Mouse (Mus musculus): Measurements from ENCODE around the gene Ceacam3. TPM values are rescaled to one million over a fixed set of nuclear protein-coding genes. Genes with fewer than 3 reads are reported as not detected.
"Not testable (repeated sequence)": the region's sequence is repeated elsewhere in the genome, so short reads cannot be mapped to it uniquely, and the experiment has no call there.

Gene Ceacam3
- total RNA-seq (2021) = not detected

DNA sequence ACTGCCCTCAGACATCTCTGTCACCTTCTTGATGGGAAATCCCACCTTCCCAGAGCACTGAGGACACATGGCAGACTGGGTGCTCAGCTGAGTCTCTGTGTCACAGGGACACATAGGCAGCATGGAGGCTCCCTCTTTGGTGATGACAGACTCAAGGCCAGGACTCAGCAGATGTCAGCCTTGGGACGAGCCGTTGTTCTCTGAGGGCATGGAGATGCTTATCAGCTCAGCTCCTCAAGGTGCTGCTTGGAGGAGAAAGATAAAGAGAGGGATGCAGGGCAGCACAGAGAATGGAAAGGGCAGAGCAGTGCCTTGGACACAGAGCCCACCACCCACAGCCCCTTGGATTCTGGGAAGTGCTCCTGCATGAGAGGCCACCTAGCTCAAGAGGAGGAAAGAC is at the start of gene Ceacam3:
Ceacam3 (plus strand) TSS at position 352 of the 400 bp plus-strand sequence.
- no peak for DNase-seq (ENCODE audit: low spot score)

DNA sequence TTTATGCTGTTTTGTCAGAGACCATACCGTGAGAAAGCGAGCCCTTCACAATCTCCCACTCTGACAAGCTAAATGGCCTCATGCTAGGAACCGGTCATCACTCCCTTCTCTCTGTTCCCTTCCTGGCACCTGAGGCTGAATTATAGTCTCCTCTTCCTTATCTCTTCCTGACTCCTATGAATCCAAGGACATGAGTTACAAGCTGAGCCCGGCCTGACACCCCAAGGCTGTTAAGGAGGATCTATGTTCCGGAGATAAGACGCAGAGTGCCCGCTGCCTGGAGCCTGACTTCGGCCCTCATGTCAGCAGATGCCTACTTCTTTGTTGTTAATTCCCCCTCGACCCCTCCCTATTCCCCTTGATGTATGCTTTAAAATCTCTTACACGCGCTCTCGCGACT is 48.5 kb upstream of the Ceacam3 start:
- DNase-seq (ENCODE audit: low spot score); intact Hi-C loops (cut with DNase I): not testable (repeated sequence)

More for the DNA sequence above, at the start of gene Ceacam3:
- intact Hi-C loops (cut with DNase I) = loop anchor here (10.0 kb wide), 1 partner anchor 1535 kb away; the partner anchor contains the start of gene Psg20

DNA sequence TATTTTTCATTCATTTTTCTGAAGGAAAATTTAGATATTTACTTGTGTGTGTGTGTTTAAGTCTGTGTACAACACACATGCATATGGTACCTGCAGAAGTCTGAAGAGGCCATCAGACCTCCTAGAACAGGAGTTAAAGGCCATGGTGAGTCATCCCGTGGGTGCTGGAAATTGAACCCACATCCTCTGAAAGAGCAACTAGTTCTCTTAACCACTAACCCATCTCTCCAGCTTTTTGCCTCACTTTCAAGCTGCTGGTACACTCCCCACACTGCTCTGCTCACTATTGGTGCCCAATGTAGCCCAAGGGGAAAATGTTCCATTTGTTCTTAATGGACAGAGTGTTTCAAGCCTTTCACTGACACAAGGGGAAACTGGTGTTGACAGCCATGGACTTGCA is 14.8 kb upstream of the Ceacam3 start:
- DNase-seq (ENCODE audit: low spot score) = no peak
- intact Hi-C loops (cut with DNase I) = no loop called here

DNA sequence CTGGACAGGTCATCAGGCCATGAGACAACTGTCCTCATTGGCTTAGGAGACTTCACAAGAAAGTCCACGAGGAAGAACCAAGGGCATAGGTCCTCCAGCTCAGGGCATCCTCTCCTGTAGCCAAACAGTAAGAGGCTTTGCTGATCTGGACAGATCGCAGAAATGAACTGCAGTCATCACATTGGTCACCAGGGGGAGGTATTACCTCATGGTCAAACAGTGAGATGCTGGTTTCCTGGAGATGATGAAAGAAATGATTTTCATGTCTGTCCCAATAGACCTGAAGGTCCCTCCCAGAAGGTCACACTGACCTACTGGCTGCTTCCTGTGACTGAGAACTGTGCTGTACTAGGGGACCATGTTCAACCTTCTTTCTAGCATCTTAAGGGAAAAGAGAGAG is 5.6 kb downstream of the Ceacam3 start:
- no peak for DNase-seq (ENCODE audit: low spot score)
- intact Hi-C loops (cut with DNase I) = loop anchor here (10.0 kb wide), 1 partner anchor 1529 kb away; the partner anchor contains the start of gene Psg20

DNA sequence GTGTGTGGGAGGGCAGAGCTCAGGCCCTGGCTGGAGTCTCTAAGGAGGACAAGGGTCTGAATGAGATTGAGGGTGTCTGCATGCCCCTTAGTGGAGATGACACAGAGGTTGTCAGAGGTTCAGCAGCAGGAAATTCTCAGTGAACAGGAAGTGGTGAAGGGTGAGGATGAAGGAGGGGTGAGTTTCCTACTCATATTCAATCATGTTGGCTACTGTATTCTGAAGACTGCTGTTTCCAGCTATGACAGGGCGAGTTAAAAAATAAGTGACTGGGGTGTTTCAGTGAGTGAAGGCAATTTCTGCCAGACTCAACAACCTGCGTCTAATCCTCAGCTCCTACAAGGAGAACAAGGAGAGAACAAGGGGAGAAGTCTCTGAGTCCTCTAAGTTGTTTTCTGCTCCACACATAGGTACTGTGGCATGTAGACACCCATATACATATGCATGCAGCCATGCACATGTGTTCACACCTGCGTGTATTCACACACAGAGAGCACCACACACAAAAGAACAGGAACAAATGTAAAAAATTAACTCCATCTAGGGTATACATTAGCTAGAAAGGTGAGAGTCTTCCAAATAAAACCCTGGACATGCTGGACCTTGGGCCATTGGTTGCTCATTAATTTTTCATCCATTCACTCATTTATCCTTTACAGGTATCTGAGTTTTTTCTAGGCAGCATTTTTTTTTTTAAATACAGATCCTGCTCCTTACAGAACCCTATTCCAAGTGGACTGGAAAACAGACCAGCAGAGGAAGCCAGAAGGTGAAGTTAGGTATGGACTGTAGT is 7.0 kb downstream of the Ceacam3 start:
- no peak for DNase-seq (ENCODE audit: low spot score)
- intact Hi-C loops (cut with DNase I) = loop anchor here (10.0 kb wide), 1 partner anchor 1528 kb away; the partner anchor contains the start of gene Psg20

DNA sequence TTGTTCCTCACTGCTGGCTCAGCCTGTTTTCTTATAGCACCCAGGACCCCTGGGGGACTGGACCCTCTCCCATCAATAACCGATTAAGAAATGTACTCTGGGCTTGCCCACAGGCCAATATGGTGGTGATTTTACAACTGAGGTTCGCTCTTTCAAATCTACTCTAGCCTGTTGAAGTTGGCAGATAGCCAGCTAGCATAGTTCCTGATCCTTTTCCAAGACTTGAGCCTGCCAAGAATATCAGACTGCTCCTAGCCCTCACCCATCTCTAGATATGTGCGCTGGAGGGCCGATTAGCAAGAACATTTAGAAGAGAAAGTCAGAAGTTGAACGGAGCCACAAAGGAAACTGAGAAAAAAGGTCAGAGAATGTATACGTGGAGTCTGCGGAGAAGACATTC is 8.9 kb downstream of the Ceacam3 start:
- no peak for DNase-seq (ENCODE audit: low spot score)

DNA sequence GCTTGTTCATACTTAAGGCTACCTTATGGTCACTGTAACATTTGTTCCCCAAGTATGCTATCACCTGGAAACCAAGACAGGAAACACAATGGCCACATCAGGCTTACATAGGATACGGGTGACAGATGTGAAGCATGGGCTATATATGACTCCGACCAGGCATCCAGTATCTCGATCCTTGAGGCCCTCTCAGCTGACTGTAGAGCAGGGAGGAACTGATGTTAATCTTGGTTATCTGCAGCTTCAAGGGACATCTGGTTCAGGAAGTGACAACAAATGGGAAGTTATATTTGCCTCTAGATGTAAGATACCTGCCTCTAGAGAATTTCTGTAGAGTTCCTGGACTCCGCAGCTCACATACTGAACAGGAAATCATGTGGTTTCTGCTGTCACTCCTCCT is 21.7 kb downstream of the Ceacam3 start:
- intact Hi-C loops (cut with DNase I) = no loop called here
- no peak for DNase-seq (ENCODE audit: low spot score)

More for the DNA sequence above, 8.9 kb downstream of the Ceacam3 start:
- intact Hi-C loops (cut with DNase I) = loop anchor here (10.0 kb wide), 1 partner anchor 1526 kb away; the partner anchor contains the start of gene Psg20

DNA sequence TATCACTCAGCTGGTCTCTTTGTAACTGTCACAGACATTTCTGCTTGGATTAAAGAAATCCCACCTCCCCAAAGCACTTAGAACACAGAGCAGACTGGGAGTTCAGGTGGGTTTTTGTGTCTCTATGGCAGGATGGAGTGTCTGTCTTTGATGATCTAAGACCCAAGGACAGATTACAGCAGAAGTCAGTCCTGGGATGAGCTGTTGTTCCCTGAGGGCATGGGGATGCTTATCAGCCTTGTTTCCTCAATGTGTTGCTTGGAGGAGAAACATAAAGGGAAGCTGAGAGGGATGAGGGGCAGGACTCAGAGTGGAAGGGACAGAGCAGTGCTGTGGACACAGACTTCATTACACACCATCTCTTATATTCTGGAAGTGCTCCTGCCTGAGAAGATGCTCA is 53.1 kb downstream of the Ceacam3 start, which contains the start of gene Psg29:
Psg29 (plus strand) TSS at position 301 of the 400 bp plus-strand sequence.
- no peak for DNase-seq (ENCODE audit: low spot score)
- intact Hi-C loops (cut with DNase I) = no loop called here

DNA sequence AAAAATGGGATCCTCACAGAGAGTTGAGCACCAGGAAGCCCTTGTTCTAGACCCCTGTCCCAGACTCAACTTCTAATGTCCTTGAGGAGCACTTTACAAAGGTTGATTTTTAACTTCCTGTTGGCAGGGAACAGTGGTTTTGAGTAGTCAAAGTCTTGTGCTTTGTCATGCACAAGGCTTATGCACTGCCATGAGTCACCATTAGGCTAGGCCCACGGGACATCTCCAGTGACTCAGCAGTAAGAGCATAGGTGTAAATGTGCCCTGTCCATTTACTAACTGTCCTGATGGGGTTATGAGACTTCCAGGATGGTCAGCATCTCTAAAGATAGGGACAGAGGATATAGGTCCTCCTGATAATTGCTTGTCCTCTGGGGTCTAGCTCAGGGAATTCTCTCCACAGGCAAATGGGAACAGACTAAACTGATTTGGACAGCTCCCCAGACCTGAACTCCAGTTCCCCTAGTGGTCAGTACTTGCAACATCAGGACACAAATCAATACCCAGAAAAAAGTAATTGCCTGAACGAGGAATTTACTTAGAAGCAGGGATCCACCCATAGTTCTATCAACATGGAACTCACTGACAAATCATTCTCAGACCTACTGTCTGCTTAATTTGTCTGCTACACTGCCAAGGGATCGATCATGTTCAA is 55.6 kb downstream of the Ceacam3 start:
- intact Hi-C loops (cut with DNase I) = no loop called here
- no peak for DNase-seq (ENCODE audit: low spot score)

Other genes with a start within 250 kb of the Ceacam3 start
- gene Ptgir, start 243.8 kb upstream of the Ceacam3 start, total RNA-seq (2021) = 1 to 10 TPM; 2.1 to 3.1 TPM
- 100 to 1,000 TPM; 196 to 203 TPM for gene Calm3, start 226.2 kb upstream of the Ceacam3 start, total RNA-seq (2021)
- 1 to 10 TPM; 3.7 to 4.1 TPM for gene Pnmal2, start 205.6 kb upstream of the Ceacam3 start, total RNA-seq (2021)
- not detected for gene Pnmal1, start 190.6 kb upstream of the Ceacam3 start, total RNA-seq (2021)
- not detected for gene Gm42372, start 167.2 kb upstream of the Ceacam3 start, total RNA-seq (2021)
- 1 to 10 TPM; 5.2 to 6.5 TPM for gene Ccdc8, start 157.6 kb upstream of the Ceacam3 start, total RNA-seq (2021)
- gene Ppp5c, start 122.4 kb upstream of the Ceacam3 start, total RNA-seq (2021) = 100 to 1,000 TPM in 1 of 2 experiments, 10 to 100 TPM in 1; 97.5 to 102 TPM
- 1 to 10 TPM; 1.8 to 1.9 TPM for gene Hif3a, start 87.9 kb upstream of the Ceacam3 start, total RNA-seq (2021)
- gene Psg16, start 76.2 kb upstream of the Ceacam3 start, total RNA-seq (2021) = under 1 TPM; 0.14 to 0.16 TPM
- gene Psg29, start 53.2 kb downstream of the Ceacam3 start, total RNA-seq (2021) = not detected

Measured in heart, postnatal 25 days (tissue).